Mouse (Mus musculus) cerebellum, adult 11 months (tissue): ENCODE measurements around the gene Serinc3.
"Not testable (repeated sequence)": the region's sequence is repeated elsewhere in the genome, so short reads cannot be mapped to it uniquely, and the experiment has no call there.

Experiments used
- DNase-seq: peaks from one replicate; pipeline ENCODE4 v3.0.0; 2022

Gene Serinc3

GRCm38 (mm10) chr2:163662076-163662475 lies 17.1 kb upstream of the Serinc3 start:
- no peak for DNase-seq

- no peak for DNase-seq
Observed at GRCm38 (mm10) chr2:163661371-163661850, 16.5 kb upstream of the Serinc3 start.

- no peak for DNase-seq
Observed at GRCm38 (mm10) chr2:163660103-163660701, 15.3 kb upstream of the Serinc3 start.

- no peak for DNase-seq
Observed at GRCm38 (mm10) chr2:163659431-163659830, 14.5 kb upstream of the Serinc3 start.

DNA sequence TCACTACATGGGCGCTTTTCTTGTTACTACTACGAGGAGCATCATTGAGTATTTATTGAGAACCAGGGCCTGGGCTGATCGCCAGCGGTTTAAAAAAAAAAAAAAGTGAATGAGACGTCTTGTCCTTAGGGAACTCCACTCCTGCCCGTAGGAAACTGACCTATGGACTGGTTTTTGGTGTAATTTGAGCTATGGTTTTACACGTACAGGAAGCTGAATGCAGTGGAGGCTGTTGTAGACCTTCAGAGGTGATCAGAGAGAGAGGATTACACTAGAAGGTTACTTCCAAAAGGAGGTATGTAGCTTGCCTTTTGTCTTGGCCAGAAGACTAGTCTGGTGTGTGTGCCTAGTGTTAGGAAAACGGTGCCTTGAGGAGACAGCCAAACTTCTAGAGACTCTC lies 14.0 kb upstream of the Serinc3 start:
- DNase-seq = no peak

DNA sequence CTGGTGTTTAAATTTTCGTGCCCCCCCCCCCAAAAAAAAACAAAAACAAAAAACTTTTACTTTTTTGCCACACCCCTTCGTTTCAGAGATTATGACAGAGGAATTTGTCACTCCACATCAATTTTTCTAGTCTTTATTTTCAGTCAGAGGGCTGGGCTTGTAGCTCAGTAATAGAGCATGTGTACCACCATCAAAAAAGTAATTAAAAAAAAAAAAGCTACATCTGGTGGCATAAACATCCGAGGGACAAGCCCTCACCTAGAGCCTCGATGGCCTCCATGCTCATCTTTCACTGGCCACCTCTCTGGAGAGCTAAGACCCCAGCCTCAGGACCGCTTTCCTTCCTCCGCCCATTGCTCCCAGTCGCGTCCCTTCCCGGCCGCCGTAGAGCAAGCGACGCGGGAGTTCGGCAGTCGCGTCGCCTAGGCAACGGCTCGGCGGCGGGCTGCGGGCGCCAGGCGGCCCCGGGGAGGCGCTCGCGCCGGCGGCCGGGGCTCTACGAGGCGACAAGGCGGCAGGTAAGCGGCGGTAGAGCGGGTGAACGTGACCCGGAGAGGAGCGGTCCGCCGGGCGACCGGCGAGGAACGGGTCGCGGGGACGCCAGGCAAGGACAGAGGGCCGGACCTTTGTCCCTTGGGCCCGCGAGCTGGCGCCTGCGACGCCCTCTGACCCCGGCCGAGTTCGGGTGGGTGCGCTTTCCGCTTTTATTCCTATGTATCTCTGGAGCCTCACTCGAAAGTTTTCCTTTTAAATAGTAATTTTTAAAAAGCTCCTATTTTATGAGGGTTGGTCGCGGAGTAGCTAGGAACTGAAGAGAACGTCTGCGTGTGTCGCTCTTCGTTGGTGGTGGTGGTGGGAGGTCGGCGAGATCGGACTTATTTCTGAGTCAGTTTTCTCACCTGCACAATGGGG lies 13.3 kb upstream of the Serinc3 start, which contains the start of gene Pkig:
Gene Pkig (plus strand): TSS at position 412 of the 912 bp plus-strand sequence.
- DNase-seq = peak; percentile 82

GRCm38 (mm10) chr2:163657486-163657885 lies 12.6 kb upstream of the Serinc3 start:
- DNase-seq = no peak

- not testable (repeated sequence) for DNase-seq
Observed at GRCm38 (mm10) chr2:163655699-163656098, 10.8 kb upstream of the Serinc3 start.

DNA sequence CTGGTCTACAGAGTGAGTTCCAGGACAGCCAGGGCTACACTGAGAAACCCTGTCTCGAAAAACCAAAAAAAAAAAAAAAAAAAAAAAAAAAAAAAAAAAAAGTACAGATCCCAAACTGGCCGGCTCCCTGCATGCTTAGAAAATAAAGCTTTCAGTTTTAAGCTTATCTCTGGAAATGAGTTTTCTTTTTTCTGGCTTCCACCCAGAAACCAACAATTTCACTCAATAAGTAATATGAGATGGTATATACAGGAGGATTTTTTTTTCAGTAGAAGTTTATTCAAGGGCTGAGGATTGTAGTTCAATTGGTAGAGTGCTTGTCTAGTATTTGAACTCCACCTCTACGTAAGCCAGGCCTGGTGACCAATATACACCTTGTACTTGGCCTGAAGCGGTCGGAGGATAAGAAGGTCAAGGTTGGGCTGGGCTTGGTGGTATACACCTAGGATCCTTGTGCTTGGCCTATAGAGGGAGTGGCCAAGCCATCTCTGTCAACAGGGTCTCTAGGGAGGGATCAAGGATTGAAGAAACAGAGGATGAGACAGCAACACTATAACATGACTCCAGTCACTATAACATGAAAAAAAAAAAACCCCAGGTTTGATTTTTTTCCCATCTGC lies 1.6 kb upstream of the Serinc3 start:
- DNase-seq = no peak

GRCm38 (mm10) chr2:163645700-163646460 lies 949 bp upstream of the Serinc3 start:
- no peak for DNase-seq

DNA sequence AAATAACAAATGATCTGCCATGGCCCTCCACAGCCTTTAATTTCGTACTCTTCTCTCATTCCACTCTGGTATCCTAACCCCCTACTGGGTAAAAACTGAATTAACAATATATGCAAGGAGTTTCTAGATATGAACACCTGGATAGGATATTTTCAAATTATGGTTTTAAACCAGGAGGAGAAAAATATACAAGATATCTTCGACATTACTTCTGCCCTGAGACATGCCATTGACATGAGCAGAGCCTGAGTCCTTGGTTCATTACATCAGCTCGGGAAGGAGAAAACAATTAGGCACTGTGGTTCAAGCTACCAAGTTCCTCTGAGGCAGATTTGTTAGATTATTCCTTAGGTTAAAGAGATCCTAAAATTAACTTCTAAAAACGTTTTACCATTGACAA lies 884 bp downstream of the Serinc3 start:
- DNase-seq = no peak

DNA sequence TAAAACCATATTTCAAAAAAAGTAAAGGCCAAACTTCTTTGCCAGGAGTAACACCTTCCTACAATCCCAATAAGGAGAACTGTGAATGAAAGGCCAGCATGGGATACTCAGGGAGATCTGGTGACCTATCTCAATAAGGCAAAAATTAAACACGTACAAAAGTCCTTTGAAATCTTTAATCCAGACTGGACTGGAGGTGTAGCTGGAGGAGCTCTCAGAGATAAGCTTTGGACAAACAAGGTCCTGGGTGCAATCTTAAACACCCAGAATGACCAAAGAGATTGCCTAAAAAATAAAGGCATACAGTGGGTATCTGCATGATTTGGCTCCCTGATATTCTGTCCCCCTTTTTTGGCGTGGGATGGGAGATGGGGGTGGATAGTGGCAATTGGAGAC lies 1.4 kb downstream of the Serinc3 start:
- no peak for DNase-seq

GRCm38 (mm10) chr2:163642685-163643575 lies 2.0 kb downstream of the Serinc3 start:
- peak; percentile 57 for DNase-seq

GRCm38 (mm10) chr2:163641681-163642080 lies 3.2 kb downstream of the Serinc3 start:
- DNase-seq = no peak

DNA sequence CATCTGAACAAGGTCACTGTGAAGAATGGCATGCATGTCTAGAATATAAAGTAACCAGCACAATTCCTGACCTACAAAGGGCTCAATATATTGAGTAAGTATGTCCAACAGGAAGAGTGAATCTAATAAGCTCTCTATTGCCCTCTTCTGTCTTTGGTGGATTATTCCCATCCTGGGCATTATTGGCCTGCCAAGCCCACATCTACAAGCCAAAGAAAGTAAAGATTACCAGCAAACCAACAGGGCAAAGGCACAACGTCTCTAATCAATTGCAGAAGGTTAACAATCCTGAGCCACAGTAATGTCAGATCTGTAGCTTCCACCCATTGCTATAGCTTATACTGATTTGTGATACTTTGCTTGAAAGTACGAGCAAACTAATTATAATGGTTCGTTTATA lies 4.4 kb downstream of the Serinc3 start:
- DNase-seq = no peak

DNA sequence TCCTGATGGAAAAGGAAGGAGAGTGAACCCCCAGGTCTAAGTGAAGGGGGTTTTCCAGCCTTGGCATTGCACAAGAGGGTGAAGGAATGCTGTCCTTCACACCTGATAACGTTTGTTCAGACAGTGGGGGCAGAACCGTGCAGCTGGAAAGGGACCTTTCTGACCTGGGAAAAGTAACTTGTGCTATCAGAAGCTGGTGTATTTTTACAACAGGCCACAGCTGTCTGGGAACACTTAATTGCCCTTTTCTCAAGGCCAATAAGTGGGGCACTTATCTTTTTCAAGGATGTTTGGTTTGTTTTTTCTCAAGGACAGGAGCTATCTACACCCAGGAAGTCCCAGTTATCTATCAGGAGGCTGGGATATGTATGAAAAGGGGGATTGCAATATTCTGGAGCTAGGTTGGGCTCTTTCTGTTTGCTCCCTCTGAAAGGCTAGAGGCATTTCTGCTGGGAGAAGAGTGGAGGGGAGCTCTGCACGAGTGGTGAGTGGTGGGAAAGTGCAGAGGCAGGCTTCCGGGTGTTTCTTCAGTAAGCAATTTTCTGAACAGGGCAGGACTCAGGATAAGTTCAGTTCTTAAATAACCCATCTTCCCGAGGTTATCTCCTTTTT lies 7.2 kb downstream of the Serinc3 start:
- no peak for DNase-seq

DNA sequence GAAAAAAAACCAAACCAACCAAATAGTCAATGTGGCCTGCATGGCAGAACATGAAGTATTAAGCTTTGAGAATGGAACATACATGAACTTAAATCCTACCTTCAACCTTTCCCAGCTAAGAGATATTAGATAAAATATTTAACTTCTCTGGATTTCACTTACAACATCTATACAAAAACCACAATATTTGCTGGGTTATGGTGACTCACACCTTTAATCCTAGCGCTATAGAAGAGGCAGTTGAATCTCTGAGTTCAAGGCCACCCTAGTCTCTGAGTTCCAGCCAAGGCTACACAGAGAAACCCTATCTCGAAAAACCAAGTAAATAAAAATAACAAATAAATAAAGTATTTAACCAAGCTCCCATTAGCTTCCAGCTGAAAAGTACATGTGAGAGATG lies 8.9 kb downstream of the Serinc3 start:
- DNase-seq = no peak

DNA sequence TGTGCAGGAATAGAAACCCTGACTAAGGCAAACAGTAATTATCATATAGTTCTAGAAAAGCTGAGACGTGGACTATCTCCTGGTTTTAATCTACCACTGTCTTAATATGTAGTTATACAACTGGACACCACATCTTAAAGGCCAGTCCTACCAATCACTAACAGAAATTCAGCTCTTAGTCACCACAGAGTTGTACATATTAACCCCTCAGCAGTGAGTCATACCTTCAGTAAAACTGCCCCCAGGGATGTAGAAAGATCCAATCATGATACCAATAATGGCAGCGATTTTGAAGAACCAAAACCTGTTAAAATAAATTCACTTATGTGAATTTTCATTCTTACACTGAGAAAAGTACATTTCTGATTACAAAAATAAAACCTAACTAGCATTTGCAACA lies 10.7 kb downstream of the Serinc3 start:
- no peak for DNase-seq

GRCm38 (mm10) chr2:163631715-163632114 lies 13.2 kb downstream of the Serinc3 start:
- DNase-seq = no peak

DNA sequence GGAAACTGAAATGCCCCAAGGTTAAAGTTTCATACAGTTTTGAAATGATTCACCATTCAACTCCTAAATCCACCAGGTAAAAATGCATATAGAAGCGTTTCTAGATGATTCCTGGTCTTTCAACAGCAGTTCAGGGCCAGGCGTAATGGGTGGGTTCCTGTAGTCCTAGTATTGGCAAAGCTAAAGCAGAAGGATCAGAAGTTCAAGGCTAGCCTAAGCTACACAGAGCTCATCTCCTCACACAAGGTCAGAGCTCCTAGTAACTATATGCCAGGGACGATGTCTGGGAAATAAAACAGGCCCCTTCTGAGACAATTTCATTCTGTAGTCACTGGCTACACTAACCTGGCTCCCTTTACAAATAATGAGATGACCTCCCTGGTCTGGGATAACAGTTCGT lies 13.7 kb downstream of the Serinc3 start:
- no peak for DNase-seq

DNA sequence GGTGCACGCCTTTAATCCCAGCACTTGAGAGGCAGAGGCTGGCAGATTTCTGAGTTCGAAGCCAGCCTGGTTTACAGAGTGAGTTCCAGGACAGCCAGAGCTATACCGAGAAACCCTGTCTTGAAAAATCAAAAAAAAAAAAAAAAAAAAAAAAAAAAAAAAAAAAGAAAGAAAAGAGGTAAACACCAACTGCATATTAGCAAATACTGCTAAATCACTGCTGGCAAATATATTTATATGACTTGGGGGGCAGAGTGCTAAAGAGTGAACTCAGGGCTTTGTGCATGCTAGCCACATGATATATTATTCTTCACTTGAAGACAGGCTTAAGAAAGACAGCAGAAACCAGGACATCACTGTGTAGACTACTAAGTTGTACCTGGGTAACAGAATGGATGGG lies 23.5 kb downstream of the Serinc3 start:
- DNase-seq = not testable (repeated sequence)
